Comparison of ENCODE assay signal across 16 mouse cellular contexts in genomic region chr1:171447692-171448091, GRCm38 (mm10). TPM values are rescaled to one million over a fixed set of nuclear protein-coding genes. Genes with fewer than 3 reads are reported as not detected.
A peak's percentile ranks its signal among the peaks of the same experiment; 100 is the strongest.
DNase-seq lines count a peak whose midpoint lies in the region; ATAC-seq and TF ChIP-seq lines count a peak whose summit lies in the region.
"Had no signal": no experiment of that assay in that cellular context is flagged by ENCODE, and none has a peak within 500 bp of the region (broad histone marks: within the 10 kb centered on the region; RNA-seq: fewer than 3 reads in every experiment).

No protein-coding gene starts in this region.

- 27% methylated on average over 10 of the region's 10 CpGs for WGBS in heart, embryonic 12.5 days
- WGBS in kidney, embryonic 14.5 days: 24% methylated on average over 10 of the region's 10 CpGs
- WGBS in lung, postnatal 0 days: 10% methylated on average over 10 of the region's 10 CpGs
- 14% methylated on average over 10 of the region's 10 CpGs for WGBS in stomach, embryonic 16.5 days
- WGBS in forebrain, embryonic 12.5 days: 83% methylated on average over 10 of the region's 10 CpGs

- H3K4me2 ChIP-seq in heart, embryonic 12.5 days: peak overlapping the region; percentile 52
- no peak overlapping the region; the same call in 1 of the 2 replicates for H3K4me2 ChIP-seq in kidney, embryonic 14.5 days (replicated peaks; ENCODE audit: low read depth, low read length)
- peak overlapping the region; percentile 14; the same call in 1 of the 2 replicates for H3K4me2 ChIP-seq in lung, postnatal 0 days (replicated peaks; ENCODE audit: low read depth, low read length)
- peak overlapping the region; percentile 39 for H3K4me2 ChIP-seq in stomach, embryonic 16.5 days (ENCODE audit: low read depth, low read length)
- H3K4me2 ChIP-seq in forebrain, embryonic 12.5 days: no peak overlapping the region
- H3K4me2 ChIP-seq: liver, embryonic 15.5 days; midbrain, embryonic 11.5 days had no signal

- no peak for ATAC-seq in heart, embryonic 12.5 days (ENCODE audit: insufficient number of reproducible peaks, low FRiP score)
- peak; percentile 50; the same call in 1 of the 2 replicates for ATAC-seq in kidney, embryonic 14.5 days (ENCODE audit: low FRiP score, low TSS enrichment)
- ATAC-seq in lung, postnatal 0 days: no peak
- ATAC-seq in stomach, embryonic 16.5 days (ENCODE audit: insufficient read depth, low FRiP score): no peak
- no peak for ATAC-seq in forebrain, embryonic 12.5 days (ENCODE audit: low FRiP score)
- ATAC-seq: hindbrain, embryonic 16.5 days had no signal

- peaks cover 28% of the 10 kb centered on the region for H3K4me1 ChIP-seq in heart, embryonic 12.5 days (replicated peaks)
- H3K4me1 ChIP-seq in kidney, embryonic 14.5 days (ENCODE audit: control insufficient read depth, insufficient read depth, low read length): peaks cover 14% of the 10 kb centered on the region
- peaks cover 8% of the 10 kb centered on the region; the same call in 1 of the 2 replicates for H3K4me1 ChIP-seq in lung, postnatal 0 days (ENCODE audit: insufficient read depth, low read depth, low read length)
- peaks cover 18% of the 10 kb centered on the region for H3K4me1 ChIP-seq in stomach, embryonic 16.5 days (ENCODE audit: control insufficient read depth, insufficient read depth, low read length)
- no peaks in the 10 kb centered on the region for H3K4me1 ChIP-seq in forebrain, embryonic 12.5 days
- H3K4me1 ChIP-seq: limb, embryonic 10.5 days had no signal

- TF ChIP-seq CTCF in lung, postnatal 0 days (IDR thresholded peaks at IDR 0.05): no peak

- peaks cover 4% of the 10 kb centered on the region; the same call in 1 of the 2 replicates for H3K36me3 ChIP-seq in heart, embryonic 12.5 days
- no peaks in the 10 kb centered on the region for H3K36me3 ChIP-seq in kidney, embryonic 14.5 days (ENCODE audit: control insufficient read depth, insufficient read depth, low read length)
- no peaks in the 10 kb centered on the region for H3K36me3 ChIP-seq in lung, postnatal 0 days (ENCODE audit: insufficient read depth, low read length)
- H3K36me3 ChIP-seq in stomach, embryonic 16.5 days (ENCODE audit: control insufficient read depth, insufficient read depth, low read length): 0 out of 2 replicates have a peak, but pooled peaks cover 2% of the 10 kb centered on the region
- H3K36me3 ChIP-seq in forebrain, embryonic 12.5 days (replicated peaks): no peaks in the 10 kb centered on the region
- H3K36me3 ChIP-seq: liver, embryonic 15.5 days had no signal

- peak overlapping the region; percentile 8; the same call in 1 of the 2 replicates for H3K4me3 ChIP-seq in heart, embryonic 12.5 days
- H3K4me3 ChIP-seq in kidney, embryonic 14.5 days (ENCODE audit: low read length): no peak overlapping the region
- no peak overlapping the region for H3K4me3 ChIP-seq in lung, postnatal 0 days (ENCODE audit: low read depth, low read length)
- no peak overlapping the region for H3K4me3 ChIP-seq in stomach, embryonic 16.5 days (replicated peaks; ENCODE audit: low read length)
- H3K4me3 ChIP-seq in forebrain, embryonic 12.5 days (replicated peaks): no peak overlapping the region
- H3K4me3 ChIP-seq: limb, embryonic 10.5 days; liver, embryonic 15.5 days had no signal

- DNase-seq in heart, adult 18-20 months: no peak
- DNase-seq in kidney, adult 18-20 months: no peak
- no peak for DNase-seq in lung, postnatal 0 days (ENCODE audit: low spot score)
- no peak for DNase-seq in lung, postnatal 25 days (ENCODE audit: low spot score)
- DNase-seq: cerebellum, adult 11 months; cerebellum, postnatal 25 days; gastrocnemius, postnatal 36 days; thymus, postnatal 14 days had no signal

- peaks cover 5% of the 10 kb centered on the region for H3K9me3 ChIP-seq in heart, embryonic 12.5 days (replicated peaks)
- H3K9me3 ChIP-seq in kidney, embryonic 14.5 days (ENCODE audit: control insufficient read depth, low read length): 0 out of 2 replicates have a peak, but pooled peaks cover 3% of the 10 kb centered on the region
- no peaks in the 10 kb centered on the region for H3K9me3 ChIP-seq in lung, postnatal 0 days (ENCODE audit: low read length)
- H3K9me3 ChIP-seq in stomach, embryonic 16.5 days (replicated peaks; ENCODE audit: control insufficient read depth, low read length): peaks cover 6% of the 10 kb centered on the region
- H3K9me3 ChIP-seq in forebrain, embryonic 12.5 days: 0 out of 2 replicates have a peak, but pooled peaks cover 4% of the 10 kb centered on the region
- H3K9me3 ChIP-seq: limb, embryonic 10.5 days; liver, embryonic 15.5 days had no signal

- H3K27me3 ChIP-seq in heart, embryonic 12.5 days (replicated peaks): no peaks in the 10 kb centered on the region
- H3K27me3 ChIP-seq in kidney, embryonic 14.5 days (ENCODE audit: control insufficient read depth, insufficient read depth, low read length): no peaks in the 10 kb centered on the region
- no peaks in the 10 kb centered on the region for H3K27me3 ChIP-seq in lung, postnatal 0 days (replicated peaks; ENCODE audit: insufficient read depth, low read length)
- H3K27me3 ChIP-seq in stomach, embryonic 16.5 days (ENCODE audit: control insufficient read depth, insufficient read depth, low read length): no peaks in the 10 kb centered on the region
- H3K27me3 ChIP-seq in forebrain, embryonic 12.5 days: no peaks in the 10 kb centered on the region
- H3K27me3 ChIP-seq: liver, embryonic 15.5 days had no signal

- H3K27ac ChIP-seq in heart, embryonic 12.5 days (ENCODE audit: poor library complexity, severe bottlenecking): peak overlapping the region; percentile 80
- peak overlapping the region; percentile 0; the same call in 1 of the 2 replicates for H3K27ac ChIP-seq in kidney, embryonic 14.5 days (ENCODE audit: low read depth, low read length)
- H3K27ac ChIP-seq in lung, postnatal 0 days (ENCODE audit: low read length): peak overlapping the region; percentile 4; the same call in 1 of the 2 replicates
- H3K27ac ChIP-seq in stomach, embryonic 16.5 days (ENCODE audit: low read length): no peak overlapping the region
- no peak overlapping the region for H3K27ac ChIP-seq in forebrain, embryonic 12.5 days
- H3K27ac ChIP-seq: limb, embryonic 10.5 days; liver, embryonic 15.5 days had no signal

- H3K9ac ChIP-seq in heart, embryonic 12.5 days: 0 out of 2 replicates have a peak overlapping the region, but pooled peaks have one; percentile 19
- H3K9ac ChIP-seq in kidney, embryonic 14.5 days (ENCODE audit: low read depth, low read length): no peak overlapping the region
- H3K9ac ChIP-seq in lung, postnatal 0 days (replicated peaks; ENCODE audit: low read depth): peak overlapping the region; percentile 5; the same call in 1 of the 2 replicates
- peak overlapping the region; percentile 40; the same call in 1 of the 2 replicates for H3K9ac ChIP-seq in stomach, embryonic 16.5 days (ENCODE audit: low read length)
- H3K9ac ChIP-seq in forebrain, embryonic 12.5 days: no peak overlapping the region
- H3K9ac ChIP-seq: liver, embryonic 15.5 days had no signal

- TF ChIP-seq EP300 in lung, postnatal 0 days (IDR thresholded peaks at IDR 0.05): no peak

RNA-seq across cellular contexts. Expression of gene F11r, which starts 10.4 kb away (rescaled TPM):
- 70.7 and 71.0 TPM in 2 replicates for polyA plus RNA-seq in heart, embryonic 12.5 days (2016; fragmentation: Nextera tagmentation; extraction: Ambion mirVana)
- 10 to 100 TPM; 33.3 to 34.1 TPM for total RNA-seq in heart, adult 18-20 months (2021)
- 96.4 and 127 TPM in 2 replicates for polyA plus RNA-seq in kidney, embryonic 14.5 days (2014; fragmentation: Nextera tagmentation; extraction: Ambion mirVana)
- 177 and 239 TPM in 2 replicates for polyA plus RNA-seq in lung, postnatal 0 days (2015; fragmentation: Nextera tagmentation; extraction: Ambion mirVana)
- polyA plus RNA-seq in stomach, embryonic 16.5 days (2015; fragmentation: Nextera tagmentation; extraction: Ambion mirVana): 137 and 162 TPM in 2 replicates
- 11.1 and 11.4 TPM in 2 replicates for polyA plus RNA-seq in forebrain, embryonic 12.5 days (2016; fragmentation: Nextera tagmentation; extraction: Ambion mirVana)

RNA-seq across cellular contexts. Expression of gene Tstd1, which starts 29.0 kb away (rescaled TPM):
- 1.9 and 3.6 TPM in 2 replicates for polyA plus RNA-seq in heart, embryonic 12.5 days (2016; fragmentation: Nextera tagmentation; extraction: Ambion mirVana)
- 1 to 10 TPM in 1 of 2 experiments, not detected in 1; 1.6 TPM for total RNA-seq in heart, adult 18-20 months (2021)
- polyA plus RNA-seq in kidney, embryonic 14.5 days (2014; fragmentation: Nextera tagmentation; extraction: Ambion mirVana): 2.2 and 4.0 TPM in 2 replicates
- 7.1 and 7.8 TPM in 2 replicates for polyA plus RNA-seq in lung, postnatal 0 days (2015; fragmentation: Nextera tagmentation; extraction: Ambion mirVana)
- polyA plus RNA-seq in stomach, embryonic 16.5 days (2015; fragmentation: Nextera tagmentation; extraction: Ambion mirVana): 7.6 and 8.3 TPM in 2 replicates
- 9.0 and 11.0 TPM in 2 replicates for polyA plus RNA-seq in forebrain, embryonic 12.5 days (2016; fragmentation: Nextera tagmentation; extraction: Ambion mirVana)

RNA-seq across cellular contexts. Expression of gene Usf1, which starts 36.6 kb away (rescaled TPM):
- polyA plus RNA-seq in heart, embryonic 12.5 days (2016; fragmentation: Nextera tagmentation; extraction: Ambion mirVana): 62.7 and 65.1 TPM in 2 replicates
- total RNA-seq in heart, adult 18-20 months (2021): 10 to 100 TPM; 40.1 to 42.5 TPM
- 85.4 and 86.4 TPM in 2 replicates for polyA plus RNA-seq in kidney, embryonic 14.5 days (2014; fragmentation: Nextera tagmentation; extraction: Ambion mirVana)
- 66.4 and 67.7 TPM in 2 replicates for polyA plus RNA-seq in lung, postnatal 0 days (2015; fragmentation: Nextera tagmentation; extraction: Ambion mirVana)
- 63.4 and 64.7 TPM in 2 replicates for polyA plus RNA-seq in stomach, embryonic 16.5 days (2015; fragmentation: Nextera tagmentation; extraction: Ambion mirVana)
- 175 and 190 TPM in 2 replicates for polyA plus RNA-seq in forebrain, embryonic 12.5 days (2016; fragmentation: Nextera tagmentation; extraction: Ambion mirVana)

RNA-seq across cellular contexts. Expression of gene Alyref2, which starts 55.6 kb away (rescaled TPM):
- polyA plus RNA-seq in heart, embryonic 12.5 days (2016; fragmentation: Nextera tagmentation; extraction: Ambion mirVana): 12.4 and 13.3 TPM in 2 replicates
- 1 to 10 TPM; 1.6 to 2.6 TPM for total RNA-seq in heart, adult 18-20 months (2021)
- polyA plus RNA-seq in kidney, embryonic 14.5 days (2014; fragmentation: Nextera tagmentation; extraction: Ambion mirVana): 10.3 and 14.7 TPM in 2 replicates
- 13.7 and 14.8 TPM in 2 replicates for polyA plus RNA-seq in lung, postnatal 0 days (2015; fragmentation: Nextera tagmentation; extraction: Ambion mirVana)
- 15.7 and 16.3 TPM in 2 replicates for polyA plus RNA-seq in stomach, embryonic 16.5 days (2015; fragmentation: Nextera tagmentation; extraction: Ambion mirVana)
- 17.1 and 20.2 TPM in 2 replicates for polyA plus RNA-seq in forebrain, embryonic 12.5 days (2016; fragmentation: Nextera tagmentation; extraction: Ambion mirVana)

RNA-seq across cellular contexts. Expression of gene Arhgap30, which starts 58.9 kb away (rescaled TPM):
- polyA plus RNA-seq in heart, embryonic 12.5 days (2016; fragmentation: Nextera tagmentation; extraction: Ambion mirVana): 0.30 and 0.68 TPM in 2 replicates
- total RNA-seq in heart, adult 18-20 months (2021): 1 to 10 TPM; 2.7 to 5.0 TPM
- 0.69 and 0.81 TPM in 2 replicates for polyA plus RNA-seq in kidney, embryonic 14.5 days (2014; fragmentation: Nextera tagmentation; extraction: Ambion mirVana)
- 3.5 and 4.1 TPM in 2 replicates for polyA plus RNA-seq in lung, postnatal 0 days (2015; fragmentation: Nextera tagmentation; extraction: Ambion mirVana)
- polyA plus RNA-seq in stomach, embryonic 16.5 days (2015; fragmentation: Nextera tagmentation; extraction: Ambion mirVana): 2.9 and 3.8 TPM in 2 replicates
- 0.69 and 0.75 TPM in 2 replicates for polyA plus RNA-seq in forebrain, embryonic 12.5 days (2016; fragmentation: Nextera tagmentation; extraction: Ambion mirVana)

Comparison
In these comparisons a context has a peak if more than half of its experiments do, and no peak if none do; other contexts are left out.
1. H3K27ac ChIP-seq: peak in heart, embryonic 12.5 days (single experiment), kidney, embryonic 14.5 days (single experiment) and lung, postnatal 0 days (single experiment); none in stomach, embryonic 16.5 days (single experiment) and forebrain, embryonic 12.5 days (single experiment).
2. H3K4me2 ChIP-seq: peak in heart, embryonic 12.5 days (single experiment), lung, postnatal 0 days (single experiment) and stomach, embryonic 16.5 days (single experiment); none in kidney, embryonic 14.5 days (single experiment) and forebrain, embryonic 12.5 days (single experiment).
3. H3K9ac ChIP-seq: peak in heart, embryonic 12.5 days (single experiment), lung, postnatal 0 days (single experiment) and stomach, embryonic 16.5 days (single experiment); none in kidney, embryonic 14.5 days (single experiment) and forebrain, embryonic 12.5 days (single experiment).